Mouse (Mus musculus) bone marrow macrophage, adult 2 months (primary cell): ENCODE data around the gene Arhgef18.

ENCODE experiments used
- CTCF ChIP-seq: IDR thresholded peaks from 2 replicates; pipeline ENCODE4 v1.5.1; 2012; ENCODE audit warnings: low read depth, mild to moderate bottlenecking, low read length, moderate library complexity
- POLR2A ChIP-seq: IDR thresholded peaks from 2 replicates; pipeline ENCODE4 v1.6.1; 2012; ENCODE audit warnings: mild to moderate bottlenecking, low read depth, low read length, borderline replicate concordance

DNA sequence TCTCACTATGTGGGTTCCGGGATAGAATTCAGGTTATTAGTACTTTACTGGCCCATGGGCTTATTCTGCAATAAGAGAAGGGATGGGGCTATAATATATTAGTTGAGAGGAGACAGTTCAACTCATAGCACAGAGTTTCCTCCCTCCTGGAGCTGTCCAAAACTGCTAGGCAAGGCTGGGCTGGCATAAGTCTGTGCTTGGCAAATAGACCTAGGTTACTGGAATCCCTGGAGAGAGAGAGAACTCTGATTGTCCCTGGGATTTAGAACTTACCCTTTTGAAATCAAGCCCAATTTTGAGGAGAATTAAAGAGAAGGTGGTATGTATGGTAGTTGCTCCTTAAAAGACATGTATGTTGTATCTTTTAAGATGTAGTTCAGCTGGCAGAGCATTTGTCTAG, 3.3 kb upstream of the Arhgef18 start:
- TF ChIP-seq CTCF (no peak), POLR2A (no peak)
